Mouse (Mus musculus) urinary bladder, adult 18-20 months (tissue): Measurements from ENCODE around the gene Sbk2.

Experiments used
- DNase-seq, 2 experiments: peaks; one replicate each; pipeline ENCODE4 v3.0.0; 2022; ENCODE audit warnings: low spot score in 2 of 2, mixed read lengths in 2 of 2

The Sbk2 gene

GRCm38 (mm10) chr7:4953815-4954445, 10.3 kb downstream of the Sbk2 start:
- DNase-seq = no peak

- DNase-seq = no peak
Observed at GRCm38 (mm10) chr7:4950561-4951342, 13.5 kb downstream of the Sbk2 start.

GRCm38 (mm10) chr7:4948386-4948785, 15.8 kb downstream of the Sbk2 start:
- DNase-seq = no peak

GRCm38 (mm10) chr7:4947855-4948254, 16.4 kb downstream of the Sbk2 start:
- DNase-seq = no peak

DNA sequence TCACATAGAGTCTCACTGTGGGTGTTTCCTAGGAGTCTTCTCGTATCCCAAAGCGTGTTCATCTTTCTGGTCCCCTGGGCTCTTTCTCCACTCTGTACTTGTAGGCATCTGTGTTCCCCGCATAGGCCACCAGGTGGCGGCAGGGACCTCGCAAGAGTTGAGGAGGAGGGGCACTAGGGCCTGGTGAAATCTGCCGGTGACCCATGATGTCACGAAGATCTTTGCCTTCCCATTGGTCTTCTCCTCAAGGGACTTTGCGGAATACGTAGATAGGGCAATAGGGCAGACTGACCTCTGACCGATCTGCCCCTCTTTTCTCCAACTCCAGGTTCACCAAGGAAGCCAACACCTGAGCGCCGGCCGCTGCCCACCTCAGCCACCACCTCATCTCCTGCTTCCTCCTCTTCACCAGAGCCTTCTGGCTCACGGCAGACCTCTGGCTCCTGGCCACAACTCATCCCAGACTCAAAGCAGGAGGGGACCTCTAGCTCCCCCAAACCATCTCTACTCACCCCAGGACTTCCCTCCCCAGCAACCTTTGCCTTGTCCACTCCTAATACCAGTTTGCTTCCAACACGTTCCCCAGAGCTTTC, 20.9 kb downstream of the Sbk2 start:
- DNase-seq = peak; percentile 88 to 91

DNA sequence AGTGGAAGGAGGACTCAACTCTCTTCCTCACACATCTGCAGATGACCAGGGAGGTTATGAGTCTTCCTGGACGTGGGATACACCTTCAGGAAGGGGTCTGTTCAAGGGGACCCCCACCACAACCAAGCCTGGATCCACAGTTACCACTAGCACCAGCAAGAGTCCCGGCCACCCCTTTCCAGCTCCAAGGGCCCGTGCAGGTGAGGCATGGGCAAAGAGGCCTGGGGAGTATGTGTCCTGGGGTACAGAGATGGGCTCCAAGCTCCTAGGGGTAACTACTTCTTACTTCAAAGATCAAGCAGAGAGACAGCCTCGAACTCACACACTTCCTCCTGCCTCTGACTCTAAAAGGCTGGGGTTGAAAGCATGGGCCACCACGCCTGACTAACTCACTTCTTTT, 21.5 kb downstream of the Sbk2 start:
- DNase-seq = no peak

- DNase-seq = peak; percentile 59 to 83
Observed at GRCm38 (mm10) chr7:4940068-4940479, 24.1 kb downstream of the Sbk2 start.

DNA sequence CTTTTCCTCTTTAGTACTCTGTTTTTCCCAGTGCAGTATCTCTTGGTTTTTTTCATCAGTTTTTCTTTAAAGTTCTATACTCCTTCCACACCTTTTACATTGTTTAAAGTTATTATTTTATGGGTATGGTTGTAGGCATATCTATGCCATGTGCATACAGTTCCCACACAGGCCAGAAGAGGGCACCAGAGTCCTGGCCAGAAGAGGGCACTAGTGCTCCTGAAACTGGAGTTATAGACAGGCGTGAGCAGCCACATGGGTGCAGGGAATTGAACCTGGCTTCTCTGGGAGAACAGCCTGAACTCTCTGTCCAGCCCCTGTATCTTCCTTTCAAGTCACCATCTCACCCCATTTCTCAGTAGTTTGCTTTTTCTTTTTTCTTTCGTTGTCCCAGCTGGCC, 25.8 kb downstream of the Sbk2 start:
- DNase-seq = no peak

DNA sequence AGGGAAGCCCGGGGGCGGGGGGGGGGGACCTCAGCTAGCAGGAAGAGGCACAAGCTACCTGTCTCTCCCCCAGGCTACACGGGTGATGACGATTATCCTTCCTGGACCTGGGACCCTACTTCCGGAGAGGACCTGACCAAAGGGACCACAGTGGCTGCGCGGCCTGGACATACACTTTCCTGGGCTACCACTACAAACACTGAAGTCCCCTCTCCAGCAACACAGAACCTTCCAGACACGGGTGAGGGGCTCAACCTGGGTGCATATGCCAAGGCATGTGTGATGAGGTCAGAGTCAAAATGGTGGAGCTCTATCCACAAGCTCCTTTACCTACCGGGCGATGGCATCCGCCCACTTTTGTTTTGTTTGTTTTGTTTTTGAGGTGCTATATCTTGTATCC, 26.8 kb downstream of the Sbk2 start:
- no peak for DNase-seq

GRCm38 (mm10) chr7:4936832-4937231, 27.4 kb downstream of the Sbk2 start:
- DNase-seq = no peak

- DNase-seq = no peak
Observed at GRCm38 (mm10) chr7:4934160-4934914, 29.9 kb downstream of the Sbk2 start.

- DNase-seq = no peak
Observed at GRCm38 (mm10) chr7:4933103-4933502, 31.1 kb downstream of the Sbk2 start.

DNA sequence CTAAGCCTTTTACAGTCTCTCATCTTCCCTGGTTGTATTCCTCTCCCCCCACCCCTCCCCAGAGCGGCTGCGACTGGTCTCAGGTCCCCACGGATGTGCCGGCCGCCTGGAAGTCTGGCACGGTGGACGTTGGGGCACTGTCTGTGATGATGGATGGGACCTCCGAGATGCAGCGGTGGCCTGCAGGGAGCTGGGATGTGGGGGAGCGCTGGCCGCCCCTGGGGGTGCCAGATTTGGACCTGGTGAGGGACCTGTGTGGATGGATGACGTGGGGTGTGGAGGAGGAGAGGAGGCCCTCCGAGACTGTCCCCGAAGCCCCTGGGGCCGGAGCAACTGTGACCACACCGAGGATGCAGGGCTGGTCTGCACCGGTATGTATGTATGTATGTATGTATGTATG, 35.9 kb downstream of the Sbk2 start:
- no peak for DNase-seq

DNA sequence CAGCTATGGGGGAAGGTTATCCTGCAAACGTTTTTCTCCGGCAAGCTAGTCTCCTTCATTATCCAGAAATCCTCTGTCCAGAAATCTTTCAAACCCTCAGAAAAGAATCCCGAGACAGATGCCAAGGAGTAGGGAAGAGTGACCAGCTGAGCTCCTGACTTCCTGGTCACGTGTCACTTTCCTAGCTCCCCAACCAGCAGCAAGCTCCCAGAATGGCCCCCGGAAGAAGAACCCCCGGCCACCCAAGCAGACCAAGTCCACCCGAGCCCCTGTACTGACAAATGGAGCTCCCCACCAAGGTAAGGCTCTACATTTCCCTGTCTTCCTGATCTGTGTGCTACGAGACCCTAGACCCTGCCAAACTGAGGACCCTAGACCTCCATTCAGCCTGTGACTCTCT, 36.5 kb downstream of the Sbk2 start:
- DNase-seq = no peak

DNA sequence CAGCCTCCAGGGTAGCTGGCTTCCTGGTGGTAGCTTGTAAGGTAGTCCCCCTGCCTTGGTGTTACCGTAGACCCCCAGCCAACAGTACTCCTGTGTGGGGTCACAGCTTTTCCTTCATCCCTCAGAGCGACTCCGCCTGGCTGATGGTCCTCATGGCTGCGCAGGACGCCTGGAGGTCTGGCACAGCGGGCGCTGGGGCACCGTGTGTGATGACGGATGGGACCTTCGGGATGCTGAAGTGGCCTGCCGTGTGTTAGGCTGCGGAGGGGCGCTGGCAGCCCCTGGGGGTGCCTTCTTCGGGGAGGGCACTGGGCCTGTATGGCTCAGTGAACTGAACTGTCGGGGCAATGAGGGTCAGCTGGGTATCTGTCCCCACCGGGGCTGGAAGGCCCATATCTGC, 37.4 kb downstream of the Sbk2 start:
- no peak for DNase-seq

- DNase-seq = peak in 1 of 2 experiments; percentile 54
Observed at GRCm38 (mm10) chr7:4925441-4926381, 38.5 kb downstream of the Sbk2 start, which contains the start of gene Ssc5d. TSS of gene Ssc5d (plus strand) at chr7:4925785.

DNA sequence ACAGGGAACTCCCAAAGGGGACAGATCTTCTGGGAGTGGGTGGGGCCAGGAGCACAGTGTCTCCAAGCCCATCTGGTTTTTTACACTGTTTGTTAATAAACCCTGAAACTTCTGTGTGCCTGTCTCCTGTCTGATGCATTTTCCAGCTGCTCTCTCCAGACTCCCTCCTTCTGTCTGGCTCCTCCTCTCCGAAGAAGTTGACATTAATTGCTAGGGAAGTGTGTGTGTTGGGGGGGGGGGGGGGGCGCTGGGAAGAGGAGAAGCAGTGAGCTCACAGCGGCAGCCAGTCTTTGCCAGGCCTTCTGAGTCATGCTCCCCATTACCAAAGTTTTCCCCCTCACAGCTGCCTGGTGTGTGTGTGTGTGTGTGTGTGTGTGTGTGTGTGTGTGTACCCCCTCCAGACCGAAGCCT, 39.3 kb downstream of the Sbk2 start:
- DNase-seq = peak in 1 of 2 experiments; percentile 45

DNA sequence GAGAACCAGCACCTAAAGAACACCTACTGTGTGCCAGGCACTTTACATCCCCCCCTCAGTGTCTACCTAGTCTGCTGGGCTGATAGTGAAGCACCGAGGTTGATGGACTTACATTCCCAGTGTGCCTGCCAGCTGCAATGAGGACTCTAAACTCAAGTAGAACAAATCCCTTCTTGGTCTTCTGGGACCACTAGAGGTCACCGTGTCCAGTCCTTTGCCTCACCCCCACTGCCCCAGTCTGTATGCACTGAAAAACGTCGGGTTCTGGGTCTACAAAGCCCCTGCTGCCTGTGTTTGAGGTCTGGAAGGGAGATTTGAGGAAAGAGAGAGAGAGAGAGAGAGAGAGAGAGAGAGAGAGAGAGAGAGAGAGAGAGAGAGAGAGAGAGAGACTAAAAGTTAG, 39.7 kb downstream of the Sbk2 start:
- no peak for DNase-seq

DNA sequence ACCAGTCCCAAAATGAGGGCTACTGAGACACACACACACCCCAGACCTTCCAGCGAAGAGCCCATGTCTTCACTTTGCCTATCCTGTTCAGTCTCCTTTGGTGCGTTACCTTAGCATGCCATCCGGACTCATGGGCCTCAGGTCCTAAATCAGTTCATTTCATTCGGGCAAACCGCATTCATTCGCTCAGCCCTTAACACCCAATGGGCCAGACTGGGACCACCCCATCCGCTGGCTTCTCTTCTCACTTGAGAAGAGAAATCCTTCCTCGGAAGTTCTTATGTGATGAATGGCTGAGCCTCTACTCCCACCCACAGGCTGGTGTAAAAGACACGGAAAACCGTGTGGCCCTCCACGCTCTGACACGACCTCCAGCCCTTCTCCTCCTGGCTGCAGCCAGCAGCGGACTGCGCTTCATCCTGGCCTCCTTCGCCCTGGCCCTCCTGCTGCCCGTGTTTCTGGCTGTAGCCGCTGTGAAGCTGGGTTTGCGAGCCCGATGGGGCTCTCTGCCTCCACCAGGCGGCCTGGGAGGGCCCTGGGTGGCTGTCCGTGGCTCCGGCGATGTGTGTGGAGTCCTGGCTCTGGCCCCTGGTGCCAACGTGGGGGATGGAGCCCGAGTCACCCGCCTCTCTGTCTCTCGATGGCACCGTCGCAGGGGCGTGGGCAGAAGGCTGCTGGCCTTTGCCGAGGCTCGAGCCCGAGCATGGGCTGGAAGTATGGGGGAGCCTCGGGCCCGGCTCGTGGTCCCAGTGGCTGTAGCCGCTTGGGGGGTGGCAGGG, 40.4 kb downstream of the Sbk2 start:
- peak in 1 of 2 experiments; percentile 41 for DNase-seq

DNA sequence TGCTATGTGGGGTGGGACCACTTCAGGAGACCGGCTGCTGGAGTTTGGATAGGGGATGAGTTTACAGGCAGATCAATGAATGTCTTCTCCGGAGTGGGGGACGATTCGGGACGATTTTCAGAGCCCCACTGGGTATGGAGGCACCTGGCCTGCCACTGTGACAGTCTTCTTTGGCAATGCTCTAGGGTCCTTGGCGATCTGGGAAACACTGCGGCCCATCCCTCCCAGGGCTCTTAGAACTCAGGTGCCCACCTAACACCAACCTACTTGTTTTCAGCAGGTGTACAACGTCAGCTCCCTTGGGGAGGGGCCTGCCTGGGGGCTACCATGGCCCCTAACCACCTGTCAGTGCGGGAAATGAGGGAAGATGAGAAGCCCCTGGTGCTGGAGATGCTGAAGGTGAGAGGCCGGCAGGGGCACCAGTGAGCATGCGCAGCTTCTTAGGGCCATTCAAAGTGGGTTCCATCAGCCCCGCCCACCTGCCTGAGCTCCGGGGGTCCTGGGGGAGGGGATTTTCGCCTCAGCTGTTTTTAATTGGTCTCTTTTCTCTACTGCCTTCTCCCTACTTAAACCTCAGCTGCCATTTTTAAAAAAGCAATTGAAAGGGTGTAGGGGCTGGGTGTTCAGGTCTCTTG, 41.2 kb downstream of the Sbk2 start:
- DNase-seq = no peak
